Mouse (Mus musculus) midbrain, embryonic 13.5 days (tissue): Measurements from ENCODE around the gene 2900011O08Rik. TPM values are rescaled to one million over a fixed set of nuclear protein-coding genes. Genes with fewer than 3 reads are reported as not detected.

Source experiments
- ATAC-seq: fragments of 200-750 bp; cut with Nextera tagmentation; 2 replicates; pipeline ENCODE4 v1.8.0; 2017; ENCODE audit warnings: mild to moderate bottlenecking, moderate TSS enrichment, moderate library complexity
- H3K27ac ChIP-seq: fragments of 300-500 bp; sonication (generic); 2 replicates; pipeline ENCODE4 v1.5.1; 2015; ENCODE audit warnings: inconsistent platforms, mild to moderate bottlenecking, moderate library complexity
- H3K27me3 ChIP-seq: fragments of 300-500 bp; sonication (generic); 2 replicates; pipeline ENCODE4 v1.6.1; 2015; ENCODE audit warnings: mild to moderate bottlenecking, inconsistent platforms
- H3K36me3 ChIP-seq: fragments of 300-500 bp; sonication (generic); 2 replicates; pipeline ENCODE4 v1.6.1; 2015; ENCODE audit warnings: mild to moderate bottlenecking, inconsistent platforms
- H3K4me1 ChIP-seq: fragments of 300-500 bp; sonication (generic); replicated peaks from 2 replicates; pipeline ENCODE4 v1.6.1; 2015; ENCODE audit warnings: inconsistent platforms
- H3K4me2 ChIP-seq: fragments of 300-500 bp; sonication (generic); replicated peaks from 2 replicates; pipeline ENCODE4 v1.6.1; 2015; ENCODE audit warnings: moderate library complexity, mild to moderate bottlenecking, inconsistent platforms
- H3K4me3 ChIP-seq: fragments of 300-500 bp; sonication (generic); replicated peaks from 2 replicates; pipeline ENCODE4 v1.5.1; 2015; ENCODE audit warnings: mild to moderate bottlenecking, inconsistent platforms
- H3K9ac ChIP-seq: fragments of 300-500 bp; sonication (generic); replicated peaks from 2 replicates; pipeline ENCODE4 v1.6.1; 2015; ENCODE audit warnings: mild to moderate bottlenecking, inconsistent platforms
- H3K9me3 ChIP-seq: fragments of 300-500 bp; sonication (generic); 2 replicates; pipeline ENCODE4 v1.6.1; 2016; ENCODE audit warnings: mild to moderate bottlenecking, inconsistent platforms
- WGBS: fragments of 180-500 bp; shearing (Covaris S2); methylation state at CpG from one replicate; pipeline ENCODE4 v1.1.7; 2015; 5-methylcytosine and 5-hydroxymethylcytosine counted together
- polyA plus RNA-seq: library from polyadenylated mRNA; unstranded; fragments of >200 nt; fragmentation: Nextera tagmentation; extraction: Ambion mirVana; gene quantifications from 2 replicates; pipeline ENCODE4 v1.2.1, GENCODE M21; 2015

The 2900011O08Rik gene
- polyA plus RNA-seq, 1 experiment from 2014 or later, result 111 TPM

DNA sequence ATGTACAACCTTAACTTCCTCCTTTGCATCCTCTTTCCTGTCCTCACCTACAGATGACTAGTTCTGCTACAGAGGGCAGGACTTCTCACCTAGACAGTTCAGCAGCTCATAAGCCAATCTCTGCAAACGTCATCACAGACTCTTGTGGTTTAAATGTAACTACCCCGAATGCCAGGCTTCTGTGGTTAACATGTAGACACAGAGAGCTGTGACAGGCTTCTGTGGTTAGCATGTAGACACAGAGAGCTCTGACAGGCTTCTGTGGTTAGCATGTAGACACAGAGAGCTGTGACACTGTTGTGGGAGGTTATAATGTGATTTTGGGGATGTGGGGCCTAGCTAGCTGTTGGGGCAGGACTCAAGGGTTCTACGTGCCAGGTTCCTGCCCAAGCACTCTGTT, 101.8 kb downstream of the 2900011O08Rik start:
- Histone ChIP-seq H3K4me3 (no peak overlapping the region), H3K36me3 (peaks cover 22% of the 10 kb centered on the region; the same call in 1 of the 2 replicates), H3K27me3 (no peaks in the 10 kb centered on the region), H3K27ac (no peak overlapping the region), H3K4me1 (no peaks in the 10 kb centered on the region), H3K4me2 (no peak overlapping the region), H3K9me3 (no peaks in the 10 kb centered on the region), H3K9ac (no peak overlapping the region)
- no peak for ATAC-seq
- WGBS, result 83% methylated on average over 3 of the region's 3 CpGs

DNA sequence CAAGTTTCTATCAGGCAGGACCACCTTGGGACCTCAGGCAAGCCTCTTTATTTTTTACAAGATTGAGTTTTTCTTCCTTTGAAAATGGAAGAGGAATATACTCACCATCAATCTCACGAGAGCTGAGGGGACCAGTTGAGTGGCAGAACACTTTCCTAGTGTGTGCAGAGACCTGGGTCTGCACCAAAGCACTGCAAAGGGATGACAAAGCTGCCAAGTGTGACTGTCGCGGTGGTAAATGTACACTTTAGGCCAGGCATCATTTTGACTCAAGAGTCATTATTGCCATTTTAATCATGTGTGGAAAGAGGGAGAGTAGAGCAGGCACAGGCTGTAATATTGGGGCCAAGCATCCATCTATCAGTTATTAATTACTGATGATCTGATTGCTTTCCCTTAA, 102.9 kb downstream of the 2900011O08Rik start:
- 85% methylated on average over 3 of the region's 3 CpGs for WGBS
- H3K4me2 ChIP-seq, result no peak overlapping the region

GRCm38 (mm10) chr16:14091771-14092170, 105.4 kb downstream of the 2900011O08Rik start:
- Histone ChIP-seq H3K27ac (no peak overlapping the region), H3K27me3 (no peaks in the 10 kb centered on the region), H3K9me3 (0 out of 2 replicates have a peak, but pooled peaks cover 1% of the 10 kb centered on the region), H3K9ac (no peak overlapping the region), H3K4me2 (no peak overlapping the region), H3K4me1 (no peaks in the 10 kb centered on the region), H3K4me3 (no peak overlapping the region), H3K36me3 (peaks cover 44% of the 10 kb centered on the region)
- WGBS, result 92% methylated on average over 2 of the region's 2 CpGs
- no peak for ATAC-seq

More for the DNA sequence above, 102.9 kb downstream of the 2900011O08Rik start:
- no peaks in the 10 kb centered on the region for H3K27me3 ChIP-seq
- H3K9ac ChIP-seq, result no peak overlapping the region
- H3K4me3 ChIP-seq, result no peak overlapping the region
- no peaks in the 10 kb centered on the region for H3K4me1 ChIP-seq
- H3K36me3 ChIP-seq, result peaks cover 31% of the 10 kb centered on the region
- no peak for ATAC-seq
- H3K27ac ChIP-seq, result no peak overlapping the region
- H3K9me3 ChIP-seq, result no peaks in the 10 kb centered on the region

GRCm38 (mm10) chr16:14105891-14106290, 119.5 kb downstream of the 2900011O08Rik start:
- no peak overlapping the region for H3K27ac ChIP-seq
- no peaks in the 10 kb centered on the region for H3K27me3 ChIP-seq
- WGBS, result 90% methylated on average over 6 of the region's 6 CpGs
- no peaks in the 10 kb centered on the region for H3K4me1 ChIP-seq
- ATAC-seq, result no peak
- H3K4me2 ChIP-seq, result no peak overlapping the region
- no peak overlapping the region for H3K4me3 ChIP-seq
- H3K9me3 ChIP-seq, result no peaks in the 10 kb centered on the region
- peaks cover 37% of the 10 kb centered on the region for H3K36me3 ChIP-seq
- no peak overlapping the region for H3K9ac ChIP-seq

DNA sequence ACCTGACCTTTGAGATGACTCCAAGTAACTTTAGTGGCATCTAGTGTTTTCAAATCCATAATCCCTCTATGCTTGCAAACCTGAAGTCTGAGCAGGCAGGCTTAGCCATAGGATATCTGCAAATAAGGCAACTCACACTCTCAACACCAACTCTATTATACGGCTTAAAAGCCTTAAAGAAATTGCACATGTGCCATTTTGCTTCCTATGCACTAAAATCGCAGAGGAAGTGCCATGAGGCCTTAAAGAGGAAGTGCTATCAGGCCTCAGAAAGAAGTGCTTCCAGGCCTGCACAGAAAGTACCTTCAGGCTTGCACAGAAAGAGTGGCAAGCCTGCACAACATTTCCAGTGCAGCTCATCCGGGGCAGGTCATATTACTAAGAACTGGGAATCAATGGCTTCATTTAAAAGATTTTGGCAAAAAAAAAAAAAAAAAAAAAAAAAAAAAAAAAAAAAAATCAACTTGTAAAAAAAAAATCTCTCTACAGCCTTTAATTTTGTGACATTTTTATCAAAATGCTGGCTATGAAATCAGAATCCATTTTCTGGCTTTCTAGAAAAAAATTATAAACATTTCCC, 123.3 kb downstream of the 2900011O08Rik start:
- no peaks in the 10 kb centered on the region for H3K4me1 ChIP-seq
- 92% methylated on average over 3 of the region's 3 CpGs for WGBS
- H3K9me3 ChIP-seq, result no peaks in the 10 kb centered on the region
- ATAC-seq, result no peak
- no peak overlapping the region for H3K4me2 ChIP-seq
- no peak overlapping the region for H3K4me3 ChIP-seq
- H3K36me3 ChIP-seq, result peaks cover 59% of the 10 kb centered on the region
- no peak overlapping the region for H3K27ac ChIP-seq
- no peak overlapping the region for H3K9ac ChIP-seq
- H3K27me3 ChIP-seq, result no peaks in the 10 kb centered on the region

DNA sequence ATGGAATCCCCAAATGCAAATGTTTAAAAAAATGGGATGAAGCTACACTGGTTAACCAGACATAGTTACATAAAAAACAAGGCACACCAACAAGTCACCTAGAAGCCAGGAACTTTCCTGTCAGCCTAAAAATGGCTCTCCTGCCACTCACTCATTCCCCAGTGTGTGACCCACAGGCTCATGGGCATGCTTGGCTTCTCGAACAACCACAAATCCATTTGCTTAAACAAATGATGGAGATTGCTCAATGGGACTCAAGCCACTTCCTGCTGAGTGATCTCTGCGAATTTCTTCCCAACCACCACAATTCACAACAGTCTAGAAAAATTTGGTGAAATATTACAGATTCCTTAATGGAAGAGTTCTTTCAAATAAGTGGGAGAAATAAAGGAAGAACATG, 124.5 kb downstream of the 2900011O08Rik start:
- Histone ChIP-seq H3K27me3 (no peaks in the 10 kb centered on the region), H3K9me3 (no peaks in the 10 kb centered on the region), H3K27ac (no peak overlapping the region), H3K4me3 (no peak overlapping the region), H3K4me2 (no peak overlapping the region), H3K4me1 (no peaks in the 10 kb centered on the region), H3K36me3 (peaks cover 66% of the 10 kb centered on the region), H3K9ac (no peak overlapping the region)
- no peak for ATAC-seq
- WGBS, result 84% methylated on average over 2 of the region's 2 CpGs

GRCm38 (mm10) chr16:14112133-14112532, 125.7 kb downstream of the 2900011O08Rik start:
- 85% methylated on average over 2 of the region's 2 CpGs for WGBS
- ATAC-seq, result no peak

DNA sequence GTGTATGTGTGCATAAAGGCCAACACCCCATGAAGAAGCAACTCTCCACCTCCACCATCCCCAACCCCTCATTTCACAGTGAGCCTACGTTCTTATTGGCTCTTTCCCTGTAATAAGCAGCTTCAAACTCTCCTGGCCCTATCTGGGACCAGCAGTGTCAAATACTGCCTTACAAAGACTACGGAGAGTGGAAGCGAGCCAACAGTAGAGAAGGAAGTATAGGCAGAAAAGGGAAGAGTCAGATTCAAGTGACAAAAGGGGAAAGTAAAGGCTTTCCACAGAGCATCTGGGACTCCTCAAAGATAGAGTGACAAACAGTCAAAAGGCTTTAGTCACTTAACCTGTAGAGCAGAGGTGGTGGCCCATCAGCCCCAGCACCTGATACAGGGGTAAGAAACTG, 126.3 kb downstream of the 2900011O08Rik start:
- 95% methylated on average over 3 of the region's 3 CpGs for WGBS
- H3K4me3 ChIP-seq, result no peak overlapping the region
- H3K4me1 ChIP-seq, result no peaks in the 10 kb centered on the region
- H3K27ac ChIP-seq, result no peak overlapping the region
- no peaks in the 10 kb centered on the region for H3K27me3 ChIP-seq
- no peaks in the 10 kb centered on the region for H3K9me3 ChIP-seq
- no peak overlapping the region for H3K4me2 ChIP-seq
- ATAC-seq, result no peak
- H3K9ac ChIP-seq, result no peak overlapping the region
- peaks cover 83% of the 10 kb centered on the region for H3K36me3 ChIP-seq

More at GRCm38 (mm10) chr16:14112133-14112532, 125.7 kb downstream of the 2900011O08Rik start:
- no peak overlapping the region for H3K4me3 ChIP-seq
- no peaks in the 10 kb centered on the region for H3K9me3 ChIP-seq
- H3K9ac ChIP-seq, result no peak overlapping the region
- H3K4me2 ChIP-seq, result no peak overlapping the region
- H3K27ac ChIP-seq, result no peak overlapping the region
- H3K27me3 ChIP-seq, result no peaks in the 10 kb centered on the region
- no peaks in the 10 kb centered on the region for H3K4me1 ChIP-seq
- H3K36me3 ChIP-seq, result peaks cover 78% of the 10 kb centered on the region

DNA sequence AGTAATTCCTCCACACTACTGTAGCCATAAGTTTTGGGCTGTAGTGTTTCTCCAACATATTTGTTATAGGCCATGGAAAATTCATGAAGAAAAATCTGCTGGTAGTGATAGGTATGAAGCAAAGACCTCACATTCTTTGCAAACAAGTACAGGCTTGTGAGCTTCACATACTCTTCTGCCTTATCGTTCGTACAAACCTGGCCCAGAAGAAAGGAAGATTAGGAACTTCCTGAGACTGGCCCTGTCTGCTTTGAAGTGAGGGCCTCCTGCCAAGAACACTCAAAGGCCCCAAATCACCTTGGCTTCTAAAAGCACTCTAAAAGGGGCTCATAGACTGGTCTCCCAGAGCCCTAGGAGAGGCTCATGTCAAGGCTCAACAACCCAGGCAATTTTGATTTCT, 130.9 kb downstream of the 2900011O08Rik start:
- WGBS, result 88% methylated on average over 2 of the region's 2 CpGs
- H3K36me3 ChIP-seq, result peaks cover 75% of the 10 kb centered on the region

DNA sequence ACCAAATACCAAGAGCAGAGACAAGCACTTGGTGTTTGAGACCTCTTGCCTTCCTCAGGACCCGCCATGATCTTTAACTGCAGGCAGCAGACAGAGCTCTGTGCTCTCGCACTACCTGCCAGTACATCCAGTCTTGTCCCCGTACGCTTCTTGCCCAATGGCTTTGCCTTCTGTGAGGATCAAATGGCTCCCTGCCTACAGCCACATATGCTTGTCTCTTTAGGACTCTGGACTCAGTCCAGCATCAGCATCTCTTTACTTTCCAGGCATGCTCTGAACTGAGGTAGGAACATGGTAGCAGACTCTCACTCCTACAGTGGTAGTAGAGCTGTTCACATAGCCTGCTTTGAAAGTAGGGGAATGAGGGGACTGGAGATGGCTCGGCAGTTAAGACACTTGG, 134.5 kb downstream of the 2900011O08Rik start:
- Histone ChIP-seq H3K9me3 (no peaks in the 10 kb centered on the region), H3K36me3 (peaks cover 82% of the 10 kb centered on the region), H3K9ac (no peak overlapping the region), H3K4me2 (no peak overlapping the region), H3K4me1 (no peaks in the 10 kb centered on the region), H3K27me3 (no peaks in the 10 kb centered on the region), H3K4me3 (no peak overlapping the region), H3K27ac (no peak overlapping the region)
- ATAC-seq, result no peak
- WGBS, result 96% methylated on average over 5 of the region's 5 CpGs

More for the DNA sequence above, 130.9 kb downstream of the 2900011O08Rik start:
- Histone ChIP-seq H3K27me3 (no peaks in the 10 kb centered on the region), H3K9me3 (no peaks in the 10 kb centered on the region), H3K4me1 (no peaks in the 10 kb centered on the region), H3K4me3 (no peak overlapping the region), H3K27ac (no peak overlapping the region), H3K4me2 (no peak overlapping the region), H3K9ac (no peak overlapping the region)
- no peak for ATAC-seq

DNA sequence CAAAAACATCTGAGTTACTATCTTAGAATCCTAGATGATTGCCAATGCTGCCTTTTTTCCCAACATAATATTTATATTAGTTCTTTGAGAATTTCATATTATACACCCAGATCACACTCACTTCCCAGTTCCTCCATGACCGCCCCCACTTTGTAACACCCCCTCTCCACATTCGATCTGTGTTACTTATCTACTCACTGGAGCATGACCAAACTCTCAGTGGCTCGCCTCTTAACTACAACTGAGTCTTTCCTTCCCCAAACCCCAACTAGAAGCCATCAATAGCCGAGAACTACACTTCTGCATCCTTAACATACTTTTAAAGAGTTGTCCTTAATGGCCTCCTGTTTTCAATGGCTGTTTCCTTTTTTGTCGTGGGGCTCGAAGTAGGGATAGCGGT, 135.2 kb downstream of the 2900011O08Rik start:
- no peak overlapping the region for H3K4me2 ChIP-seq
- ATAC-seq, result no peak
- no peak overlapping the region for H3K27ac ChIP-seq
- no peaks in the 10 kb centered on the region for H3K9me3 ChIP-seq
- 96% methylated on average over 7 of the region's 7 CpGs for WGBS
- no peak overlapping the region for H3K4me3 ChIP-seq
- H3K27me3 ChIP-seq, result no peaks in the 10 kb centered on the region
- H3K9ac ChIP-seq, result no peak overlapping the region
- no peaks in the 10 kb centered on the region for H3K4me1 ChIP-seq
- H3K36me3 ChIP-seq, result peaks cover 82% of the 10 kb centered on the region

GRCm38 (mm10) chr16:14122586-14122985, 136.2 kb downstream of the 2900011O08Rik start:
- Histone ChIP-seq H3K4me3 (no peak overlapping the region), H3K27ac (no peak overlapping the region), H3K9ac (no peak overlapping the region), H3K4me2 (no peak overlapping the region), H3K27me3 (no peaks in the 10 kb centered on the region), H3K4me1 (no peaks in the 10 kb centered on the region), H3K36me3 (peaks cover 80% of the 10 kb centered on the region), H3K9me3 (no peaks in the 10 kb centered on the region)
- no peak for ATAC-seq

- Histone ChIP-seq H3K27ac (no peak overlapping the region), H3K27me3 (no peaks in the 10 kb centered on the region), H3K36me3 (peaks cover 88% of the 10 kb centered on the region), H3K4me2 (no peak overlapping the region), H3K4me1 (no peaks in the 10 kb centered on the region), H3K9me3 (no peaks in the 10 kb centered on the region), H3K9ac (no peak overlapping the region), H3K4me3 (no peak overlapping the region)
- no peak for ATAC-seq
- 88% methylated on average over 2 of the region's 2 CpGs for WGBS
These were observed 137.5 kb downstream of the 2900011O08Rik start for GRCm38 (mm10) chr16:14123901-14124300.
